Mouse (Mus musculus): Measurements from ENCODE around the gene Bphl. TPM values are rescaled to one million over a fixed set of nuclear protein-coding genes. Genes with fewer than 3 reads are reported as not detected.
A peak's percentile ranks its signal among the peaks of the same experiment; 100 is the strongest.

Gene Bphl
- polyA plus RNA-seq, 1 experiment from 2014 or later, result 66.7 TPM

DNA sequence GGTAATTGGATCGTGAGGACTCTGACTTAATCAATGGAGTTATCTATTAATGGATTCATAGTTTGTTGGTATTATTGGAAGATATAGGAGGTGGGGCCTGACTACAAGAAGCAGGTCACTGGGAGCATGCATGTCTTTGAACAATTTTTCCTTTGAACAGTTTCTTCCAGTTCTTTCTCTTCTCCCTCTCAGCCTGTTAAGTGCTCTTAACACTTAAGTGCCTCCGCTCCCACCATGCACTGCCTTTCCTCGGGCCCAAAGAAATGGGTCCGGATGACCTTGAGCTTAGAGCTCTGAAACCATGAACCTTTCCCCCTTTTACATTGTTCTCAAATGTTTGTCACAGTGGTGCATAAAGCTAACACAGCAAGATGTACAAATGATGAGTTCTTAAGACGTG, 671 bp upstream of the Bphl start:
- ATAC-seq (replicated peaks; ENCODE audit: low FRiP score), result no peak
- Histone ChIP-seq H3K27ac (peak overlapping the region; percentile 91), H3K27me3 (no peaks in the 10 kb centered on the region), H3K9ac (no peak overlapping the region), H3K4me3 (replicated peaks) (no peak overlapping the region), H3K9me3 (replicated peaks) (no peaks in the 10 kb centered on the region), H3K4me1 (peaks cover 16% of the 10 kb centered on the region), H3K36me3 (peaks cover 29% of the 10 kb centered on the region), H3K4me2 (no peak overlapping the region)
- 87% methylated on average over 5 of the region's 5 CpGs for WGBS

- 41% methylated on average over 5 of the region's 5 CpGs for WGBS
- H3K27ac ChIP-seq, result peak overlapping the region; percentile 91
- peaks cover 16% of the 10 kb centered on the region for H3K36me3 ChIP-seq
- H3K4me3 ChIP-seq (replicated peaks), result peak overlapping the region; percentile 66
- no peaks in the 10 kb centered on the region for H3K27me3 ChIP-seq
- ATAC-seq (replicated peaks; ENCODE audit: low FRiP score), result 0 out of 2 replicates have a peak, but pooled peaks have one; percentile 8
- H3K4me2 ChIP-seq, result peak overlapping the region; percentile 72
- H3K4me1 ChIP-seq, result peaks cover 16% of the 10 kb centered on the region
- H3K9ac ChIP-seq, result peak overlapping the region; percentile 85
- H3K9me3 ChIP-seq (replicated peaks), result no peaks in the 10 kb centered on the region
Measured at GRCm38 (mm10) chr13:34038056-34038432, 647 bp downstream of the Bphl start.

DNA sequence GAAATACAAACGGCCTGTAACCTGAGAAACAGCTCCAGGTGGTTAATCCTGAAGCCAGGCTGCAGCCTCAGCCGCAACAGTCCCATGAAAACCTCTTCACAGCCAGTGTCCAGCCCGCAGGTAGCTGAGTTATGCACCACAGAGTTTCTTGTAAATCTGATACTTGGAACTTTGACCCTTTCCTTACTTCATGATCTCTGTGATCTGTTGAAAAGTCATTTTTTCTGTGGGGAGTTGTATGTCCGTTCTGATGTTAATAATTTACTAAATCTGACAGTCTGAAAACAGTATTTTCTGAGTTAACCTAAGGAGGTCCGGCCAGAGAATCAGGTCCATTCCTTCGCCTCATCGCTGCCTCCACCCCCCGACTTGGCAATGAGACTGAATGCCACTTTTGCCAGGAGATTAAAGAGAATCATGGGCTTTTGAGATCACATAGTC, 1.5 kb downstream of the Bphl start:
- peaks cover 16% of the 10 kb centered on the region for H3K4me1 ChIP-seq
- 23% methylated on average over 8 of the region's 8 CpGs for WGBS
- peak; percentile 63; the same call in 1 of the 2 replicates for ATAC-seq (replicated peaks; ENCODE audit: low FRiP score)
- peak overlapping the region; percentile 66 for H3K4me3 ChIP-seq (replicated peaks)
- peak overlapping the region; percentile 14; the same call in 1 of the 2 replicates for H3K9ac ChIP-seq
- no peaks in the 10 kb centered on the region for H3K27me3 ChIP-seq
- H3K27ac ChIP-seq, result peak overlapping the region; percentile 91
- peaks cover 7% of the 10 kb centered on the region for H3K36me3 ChIP-seq
- H3K9me3 ChIP-seq (replicated peaks), result no peaks in the 10 kb centered on the region
- H3K4me2 ChIP-seq, result peak overlapping the region; percentile 72

DNA sequence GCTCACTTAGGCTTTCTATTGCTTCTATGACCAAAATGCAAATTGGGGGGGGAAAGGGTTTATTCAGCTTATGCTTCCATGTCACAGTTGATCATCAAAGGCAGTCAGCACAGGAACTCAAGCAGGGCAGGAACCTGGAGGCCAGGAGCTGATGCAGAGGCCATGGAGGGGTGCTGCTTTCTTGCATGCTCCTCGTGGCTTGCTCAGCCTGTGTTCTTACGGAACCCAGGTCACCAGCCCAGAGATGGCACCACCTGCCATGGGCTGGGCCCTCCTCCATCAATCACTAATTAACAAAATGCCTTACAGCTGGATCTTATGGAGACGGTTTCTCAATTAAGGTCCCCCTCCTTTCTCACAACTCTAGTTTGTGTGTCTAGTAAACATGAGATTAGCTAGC, 2.7 kb downstream of the Bphl start:
- WGBS, result 87% methylated on average over 3 of the region's 3 CpGs
- Histone ChIP-seq H3K27me3 (no peaks in the 10 kb centered on the region), H3K4me1 (peaks cover 16% of the 10 kb centered on the region), H3K4me3 (replicated peaks) (no peak overlapping the region), H3K27ac (no peak overlapping the region), H3K9me3 (replicated peaks) (no peaks in the 10 kb centered on the region), H3K9ac (no peak overlapping the region), H3K36me3 (no peaks in the 10 kb centered on the region), H3K4me2 (no peak overlapping the region)
- ATAC-seq (replicated peaks; ENCODE audit: low FRiP score), result no peak

GRCm38 (mm10) chr13:34043716-34044393, 6.5 kb downstream of the Bphl start:
- Histone ChIP-seq H3K4me2 (no peak overlapping the region), H3K27ac (no peak overlapping the region), H3K4me3 (replicated peaks) (no peak overlapping the region), H3K4me1 (peaks cover 9% of the 10 kb centered on the region), H3K9me3 (replicated peaks) (no peaks in the 10 kb centered on the region), H3K27me3 (no peaks in the 10 kb centered on the region), H3K9ac (no peak overlapping the region), H3K36me3 (peaks cover 16% of the 10 kb centered on the region)
- ATAC-seq (replicated peaks; ENCODE audit: low FRiP score), result no peak
- 69% methylated on average over 7 of the region's 7 CpGs for WGBS

DNA sequence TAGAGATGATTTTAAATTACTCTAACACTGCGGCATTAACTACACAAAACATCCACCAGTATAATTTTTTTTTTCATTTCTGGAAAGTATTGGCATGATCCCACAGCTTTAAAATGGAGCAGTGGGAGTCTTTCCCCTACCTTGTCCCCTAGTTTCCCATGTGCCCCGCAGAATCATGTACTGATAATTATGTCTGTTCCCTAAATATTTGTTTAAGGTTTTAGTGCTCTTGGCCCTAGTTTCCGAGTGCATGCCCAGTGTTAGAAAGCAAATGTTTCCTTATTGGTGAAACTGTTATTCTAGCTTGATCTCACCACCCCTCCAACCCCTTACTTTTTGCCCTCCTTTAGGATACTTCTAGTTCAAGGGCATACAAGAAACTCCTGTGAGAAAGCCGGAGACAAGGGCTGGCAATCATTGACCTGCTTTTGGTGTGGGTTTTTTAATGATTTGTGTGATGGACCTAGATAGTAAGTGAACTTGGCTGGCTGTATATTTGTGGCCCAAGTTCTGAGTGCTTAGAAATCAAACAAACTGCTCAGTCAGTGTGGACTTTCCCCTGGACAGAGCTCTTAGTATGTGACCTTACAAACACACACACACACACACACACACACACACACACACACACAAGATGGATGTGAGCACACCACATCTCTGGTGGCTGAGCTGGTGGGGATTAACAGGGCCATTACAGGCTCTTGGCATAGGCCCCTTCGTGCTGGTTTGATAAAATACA, 8.3 kb downstream of the Bphl start:
- no peaks in the 10 kb centered on the region for H3K9me3 ChIP-seq (replicated peaks)
- no peaks in the 10 kb centered on the region for H3K27me3 ChIP-seq
- ATAC-seq (replicated peaks; ENCODE audit: low FRiP score), result peak; percentile 58
- WGBS, result 65% methylated on average over 5 of the region's 5 CpGs
- H3K27ac ChIP-seq, result no peak overlapping the region
- H3K9ac ChIP-seq, result no peak overlapping the region
- no peak overlapping the region for H3K4me2 ChIP-seq
- peaks cover 30% of the 10 kb centered on the region for H3K36me3 ChIP-seq
- H3K4me1 ChIP-seq, result 0 out of 2 replicates have a peak, but pooled peaks cover 2% of the 10 kb centered on the region
- no peak overlapping the region for H3K4me3 ChIP-seq (replicated peaks)

GRCm38 (mm10) chr13:34046421-34047012, 9.1 kb downstream of the Bphl start:
- Histone ChIP-seq H3K27me3 (no peaks in the 10 kb centered on the region), H3K36me3 (peaks cover 37% of the 10 kb centered on the region), H3K9ac (no peak overlapping the region), H3K4me3 (replicated peaks) (no peak overlapping the region), H3K9me3 (replicated peaks) (no peaks in the 10 kb centered on the region), H3K4me2 (no peak overlapping the region), H3K4me1 (0 out of 2 replicates have a peak, but pooled peaks cover 2% of the 10 kb centered on the region), H3K27ac (no peak overlapping the region)
- WGBS, result 43% methylated on average over 11 of the region's 11 CpGs
- ATAC-seq (replicated peaks; ENCODE audit: low FRiP score), result peak; percentile 85

DNA sequence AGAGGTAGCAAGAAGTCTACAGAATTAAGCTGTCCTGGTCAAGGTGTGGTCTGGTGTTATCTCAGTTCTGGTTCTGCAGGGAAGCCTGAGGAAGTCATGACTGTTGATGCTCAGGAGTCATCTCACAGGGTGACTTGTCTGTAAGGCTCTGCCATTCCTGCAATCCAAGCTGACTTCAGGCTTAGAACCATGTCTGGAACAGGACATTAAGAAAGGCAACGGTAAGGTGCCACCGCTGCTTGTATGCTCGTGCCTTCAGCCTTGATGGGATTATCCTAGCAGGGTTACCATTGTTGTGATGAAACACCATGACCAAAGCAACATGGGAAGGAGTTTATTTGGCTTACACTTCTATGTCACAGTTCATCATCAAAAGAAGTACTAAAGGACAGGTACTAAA, 10.1 kb downstream of the Bphl start:
- ATAC-seq (replicated peaks; ENCODE audit: low FRiP score), result no peak
- Histone ChIP-seq H3K4me2 (no peak overlapping the region), H3K27ac (no peak overlapping the region)

GRCm38 (mm10) chr13:34050479-34050878, 13.1 kb downstream of the Bphl start:
- Histone ChIP-seq H3K9ac (no peak overlapping the region), H3K36me3 (peaks cover 56% of the 10 kb centered on the region), H3K4me2 (no peak overlapping the region), H3K4me1 (peaks cover 18% of the 10 kb centered on the region), H3K27me3 (no peaks in the 10 kb centered on the region), H3K4me3 (replicated peaks) (no peak overlapping the region), H3K9me3 (replicated peaks) (no peaks in the 10 kb centered on the region), H3K27ac (no peak overlapping the region)
- 94% methylated on average over 8 of the region's 8 CpGs for WGBS
- no peak for ATAC-seq (replicated peaks; ENCODE audit: low FRiP score)

More for the DNA sequence above, 10.1 kb downstream of the Bphl start:
- H3K4me3 ChIP-seq (replicated peaks), result no peak overlapping the region
- H3K27me3 ChIP-seq, result no peaks in the 10 kb centered on the region
- H3K36me3 ChIP-seq, result peaks cover 44% of the 10 kb centered on the region
- H3K4me1 ChIP-seq, result 0 out of 2 replicates have a peak, but pooled peaks cover 2% of the 10 kb centered on the region
- no peak overlapping the region for H3K9ac ChIP-seq
- H3K9me3 ChIP-seq (replicated peaks), result no peaks in the 10 kb centered on the region
- 92% methylated on average over 3 of the region's 3 CpGs for WGBS

DNA sequence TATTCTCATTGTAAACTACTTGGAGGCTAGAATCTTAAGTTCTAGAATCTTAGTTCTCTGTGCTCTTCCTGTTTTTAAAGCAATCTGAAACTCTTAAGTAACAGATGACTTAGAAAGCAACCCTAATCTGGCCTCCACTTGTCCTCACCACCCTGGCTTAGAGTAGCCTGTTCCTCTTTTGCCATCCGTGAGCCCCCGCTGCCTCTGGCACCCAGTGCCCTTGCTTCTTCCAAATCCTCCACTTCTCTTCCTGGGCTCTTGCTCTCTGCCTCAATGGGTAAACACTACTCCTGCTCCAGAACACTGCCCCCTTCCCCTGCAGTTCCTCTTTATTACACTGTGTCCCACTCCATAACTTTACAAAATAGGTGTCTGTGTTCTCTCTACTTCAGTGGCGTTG, 14.3 kb downstream of the Bphl start:
- Histone ChIP-seq H3K27ac (no peak overlapping the region), H3K9me3 (replicated peaks) (no peaks in the 10 kb centered on the region), H3K4me2 (no peak overlapping the region), H3K4me1 (peaks cover 16% of the 10 kb centered on the region), H3K9ac (no peak overlapping the region), H3K36me3 (peaks cover 66% of the 10 kb centered on the region), H3K4me3 (replicated peaks) (no peak overlapping the region), H3K27me3 (no peaks in the 10 kb centered on the region)
- no peak for ATAC-seq (replicated peaks; ENCODE audit: low FRiP score)
- 89% methylated on average over 3 of the region's 3 CpGs for WGBS

GRCm38 (mm10) chr13:34053673-34054282, 16.4 kb downstream of the Bphl start:
- no peak for ATAC-seq (replicated peaks; ENCODE audit: low FRiP score)
- no peaks in the 10 kb centered on the region for H3K27me3 ChIP-seq
- no peaks in the 10 kb centered on the region for H3K9me3 ChIP-seq (replicated peaks)
- H3K9ac ChIP-seq, result no peak overlapping the region
- H3K4me2 ChIP-seq, result no peak overlapping the region
- no peak overlapping the region for H3K4me3 ChIP-seq (replicated peaks)
- 69% methylated on average over 13 of the region's 13 CpGs for WGBS
- 0 out of 2 replicates have a peak overlapping the region, but pooled peaks have one; percentile 41 for H3K27ac ChIP-seq
- H3K4me1 ChIP-seq, result peaks cover 16% of the 10 kb centered on the region
- H3K36me3 ChIP-seq, result peaks cover 67% of the 10 kb centered on the region

Data from kidney, embryonic 15.5 days (tissue).